Mouse (Mus musculus) kidney, postnatal 25 days (tissue): ENCODE measurements around the gene Epas1.

Experiments
- DNase-seq, 2 experiments: peaks; one replicate each; pipeline ENCODE4 v3.0.0; 2021; ENCODE audit warnings: mixed read lengths in 2 of 2

The Epas1 gene

DNA sequence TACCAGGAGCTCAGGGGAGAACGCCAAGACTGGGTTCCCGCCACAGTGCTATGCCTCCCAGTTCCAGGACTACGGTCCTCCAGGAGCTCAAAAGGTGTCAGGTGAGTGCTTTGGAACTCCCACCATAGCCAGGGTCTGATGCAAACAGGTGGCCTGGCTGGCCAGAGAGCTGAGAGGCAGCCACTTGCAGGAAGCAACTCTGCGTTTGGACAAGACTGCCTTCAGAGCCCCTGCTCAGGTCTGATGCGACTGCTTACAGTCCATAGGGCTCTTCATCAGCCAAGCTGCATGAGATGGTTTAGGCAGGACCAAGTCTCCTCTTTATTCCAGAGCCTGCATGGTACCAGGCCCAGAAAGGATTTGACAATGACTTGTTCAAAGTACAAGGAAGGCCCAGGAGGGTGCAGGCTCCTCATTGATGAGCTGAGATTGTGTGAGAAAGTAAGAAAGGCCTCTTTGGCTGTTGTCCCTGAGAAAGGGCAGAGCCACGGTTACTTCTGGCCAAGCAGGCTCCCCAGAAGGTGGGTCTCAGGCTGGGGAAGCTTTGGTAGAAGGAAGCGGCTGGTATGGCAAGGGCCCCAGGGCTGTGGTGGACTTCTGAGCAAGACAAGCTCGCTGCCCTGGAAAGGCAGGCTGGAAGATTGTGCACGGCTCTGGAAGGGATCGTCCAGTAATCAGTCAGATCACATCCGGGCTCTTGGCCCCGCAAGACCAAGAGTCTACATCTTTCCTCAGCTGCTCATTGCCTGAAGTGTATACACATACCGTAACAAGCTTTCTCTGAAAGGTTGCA lies 76.1 kb downstream of the Epas1 start:
- DNase-seq: no peak

DNA sequence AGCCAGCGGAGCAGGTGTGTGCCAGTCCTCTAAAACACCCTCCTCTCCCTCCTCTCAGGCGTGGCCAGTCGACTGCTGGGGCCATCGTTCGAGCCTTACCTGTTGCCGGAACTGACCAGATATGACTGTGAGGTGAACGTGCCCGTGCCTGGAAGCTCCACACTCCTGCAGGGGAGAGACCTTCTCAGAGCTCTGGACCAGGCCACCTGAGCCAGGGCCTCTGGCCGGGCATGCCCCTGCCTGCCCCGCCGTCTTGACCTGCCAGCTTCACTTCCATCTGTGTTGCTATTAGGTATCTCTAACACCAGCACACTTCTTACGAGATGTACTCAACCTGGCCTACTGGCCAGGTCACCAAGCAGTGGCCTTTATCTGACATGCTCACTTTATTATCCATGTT lies 77.4 kb downstream of the Epas1 start:
- no peak for DNase-seq

DNA sequence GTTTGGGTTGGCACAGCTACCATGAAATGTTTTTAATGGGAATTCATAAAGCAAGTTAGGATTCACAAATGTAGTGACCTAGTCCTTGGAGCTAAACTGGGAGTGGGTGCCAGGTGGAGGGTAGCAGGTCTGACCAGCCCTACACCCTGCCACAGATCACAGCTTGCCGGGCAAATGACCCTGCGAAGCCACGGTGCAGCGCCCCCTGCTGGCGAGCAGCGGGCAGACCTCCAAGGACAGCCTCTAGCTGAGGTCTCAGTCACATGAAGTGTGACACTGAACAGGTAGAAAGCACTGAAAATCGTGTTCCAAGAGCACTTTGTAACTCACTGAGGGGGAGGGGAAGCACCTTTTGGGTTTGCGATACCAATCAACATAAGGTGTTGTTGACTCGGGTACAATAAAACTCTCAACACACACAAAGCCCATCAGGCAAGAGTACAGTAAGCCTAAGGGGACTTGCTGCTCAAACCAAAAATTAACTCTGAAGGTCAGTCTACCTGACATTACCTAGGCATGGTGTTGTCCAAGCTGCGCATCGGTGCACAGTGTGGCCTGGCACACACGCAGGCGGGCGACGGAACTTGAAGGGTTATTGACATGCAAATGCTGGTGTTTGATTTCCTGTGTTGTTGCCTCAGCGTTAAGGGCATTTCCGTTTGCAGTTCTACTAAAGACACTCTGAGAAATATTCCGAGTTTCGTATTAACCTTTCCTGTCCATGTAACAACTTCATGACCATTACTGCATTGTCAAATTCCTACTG lies 79.2 kb downstream of the Epas1 start:
- DNase-seq: peak; percentile 58 to 60

DNA sequence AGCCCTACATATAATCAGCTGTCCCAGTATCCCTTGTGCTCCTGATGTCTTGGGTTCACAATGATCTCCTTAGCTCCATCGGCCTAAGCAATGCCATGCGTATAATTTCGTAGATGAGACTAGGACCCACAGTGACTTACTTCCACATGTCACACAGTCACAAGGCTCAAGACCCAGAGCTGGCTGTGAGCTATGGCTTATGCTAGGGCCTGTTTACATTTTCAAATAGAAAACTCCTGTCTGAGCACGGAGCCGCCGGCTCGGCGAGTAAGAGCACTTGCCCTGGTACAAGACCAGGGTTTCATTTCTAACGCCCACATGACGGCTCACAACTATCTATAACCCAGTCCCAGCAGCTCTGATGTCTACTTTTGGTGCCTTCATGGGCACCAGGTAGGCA lies 80.4 kb downstream of the Epas1 start:
- DNase-seq: no peak

DNA sequence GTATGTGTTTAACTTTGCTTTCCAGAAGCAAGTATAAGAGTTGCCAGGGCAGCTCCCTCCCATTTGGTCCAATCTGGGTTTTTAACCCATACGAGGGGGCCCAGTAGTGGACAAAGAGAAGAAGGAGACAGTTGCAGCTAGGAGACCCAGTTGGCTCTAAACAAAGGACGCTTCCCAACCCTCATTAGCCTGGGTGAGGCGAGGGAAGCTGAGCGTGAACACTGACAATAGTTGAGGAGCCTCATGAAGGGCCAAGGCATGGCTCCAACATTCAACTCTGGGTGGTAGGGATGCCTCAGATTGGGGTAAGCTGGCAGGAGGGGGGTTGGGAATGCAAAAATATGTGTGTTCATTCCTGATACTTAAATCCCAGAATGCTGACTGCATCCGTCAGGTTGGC lies 85.8 kb downstream of the Epas1 start:
- DNase-seq: no peak

DNA sequence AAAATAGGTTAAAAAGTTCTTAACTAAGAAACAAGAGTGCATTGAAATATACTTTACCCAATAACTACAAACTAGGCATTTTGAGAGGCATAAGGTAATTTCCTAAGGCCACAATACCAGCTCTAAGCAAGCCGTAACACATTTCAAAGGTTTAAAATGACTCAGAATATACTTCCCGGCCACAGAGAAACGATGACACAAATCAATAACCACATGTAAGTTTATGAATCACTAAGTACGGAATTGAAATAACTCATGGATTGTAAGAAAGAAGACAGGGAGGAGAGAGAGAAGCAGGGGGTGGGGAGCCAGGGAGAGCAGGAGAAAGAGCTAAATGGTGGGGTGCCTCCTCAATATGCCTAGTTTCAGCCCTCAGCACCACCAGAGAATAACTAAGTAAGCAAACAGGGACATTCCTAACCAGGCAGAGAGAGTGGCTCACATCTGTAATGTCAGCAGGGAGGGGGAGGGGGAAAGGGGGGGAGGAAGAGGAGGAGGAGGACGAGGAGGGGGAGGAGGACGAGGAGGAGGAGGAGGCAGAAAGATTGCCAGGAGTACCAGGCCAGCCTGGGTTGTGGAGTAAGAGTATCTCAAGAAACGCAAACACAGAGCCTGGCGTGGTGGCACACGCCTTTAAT lies 97.3 kb downstream of the Epas1 start:
- no peak for DNase-seq

DNA sequence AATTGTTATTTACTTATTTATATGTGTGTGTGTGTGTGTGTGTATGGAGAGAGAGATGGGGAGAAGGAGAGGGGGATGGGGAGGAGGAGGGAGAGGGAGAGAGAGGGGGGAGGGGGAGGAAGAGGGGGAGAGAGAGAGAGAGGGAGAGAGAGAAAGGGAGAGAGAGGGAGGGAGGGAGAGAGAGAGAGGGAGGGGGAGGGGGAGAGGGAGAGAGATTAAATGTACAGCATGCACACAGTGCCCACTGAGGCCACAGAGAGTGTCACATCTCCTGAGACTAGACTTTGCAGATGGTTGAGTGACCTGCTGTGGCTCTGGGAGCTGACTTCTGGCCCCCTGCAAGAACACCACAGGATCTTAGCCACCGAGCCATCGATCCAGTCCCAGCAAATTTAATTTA lies 98.3 kb downstream of the Epas1 start:
- DNase-seq: no peak

DNA sequence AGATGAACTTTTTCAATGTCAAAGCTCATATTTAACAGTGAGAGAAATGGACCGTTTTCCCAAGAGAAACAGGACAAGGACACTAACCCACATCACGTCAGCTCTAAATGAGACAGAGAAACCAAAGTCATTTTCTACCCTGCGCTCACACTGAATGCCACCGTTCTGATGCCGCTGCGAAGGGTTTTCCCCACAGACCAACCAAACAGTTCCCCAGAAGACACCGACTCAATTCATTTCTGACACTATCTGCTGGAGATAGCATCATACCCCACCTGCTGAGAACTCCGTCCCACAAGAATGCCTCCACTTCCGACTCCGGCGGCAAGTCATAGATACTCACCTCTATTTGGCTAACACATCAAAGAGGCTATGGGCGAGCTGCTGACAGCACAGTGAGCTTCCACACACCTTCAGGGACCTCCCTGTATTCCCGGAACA lies 99.1 kb downstream of the Epas1 start:
- DNase-seq: no peak

DNA sequence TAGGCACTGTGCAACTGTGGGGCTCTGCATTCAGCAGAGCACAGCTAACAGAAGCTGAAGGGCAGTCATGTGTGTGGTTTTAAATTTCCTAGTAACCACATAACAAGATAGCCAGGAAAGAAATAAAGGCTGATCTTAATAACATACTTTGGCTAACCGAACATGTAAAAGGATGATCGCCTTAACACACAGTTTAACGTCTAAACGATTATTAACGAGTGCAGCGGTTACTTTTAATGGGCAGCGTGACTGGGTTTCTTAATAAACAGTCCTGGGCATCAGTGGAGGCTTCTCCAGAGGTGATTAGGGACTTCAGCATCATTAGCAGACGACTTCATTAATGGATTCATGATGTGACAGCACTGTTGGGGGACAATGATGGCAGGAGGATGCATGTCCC lies 117.1 kb downstream of the Epas1 start:
- DNase-seq: no peak

DNA sequence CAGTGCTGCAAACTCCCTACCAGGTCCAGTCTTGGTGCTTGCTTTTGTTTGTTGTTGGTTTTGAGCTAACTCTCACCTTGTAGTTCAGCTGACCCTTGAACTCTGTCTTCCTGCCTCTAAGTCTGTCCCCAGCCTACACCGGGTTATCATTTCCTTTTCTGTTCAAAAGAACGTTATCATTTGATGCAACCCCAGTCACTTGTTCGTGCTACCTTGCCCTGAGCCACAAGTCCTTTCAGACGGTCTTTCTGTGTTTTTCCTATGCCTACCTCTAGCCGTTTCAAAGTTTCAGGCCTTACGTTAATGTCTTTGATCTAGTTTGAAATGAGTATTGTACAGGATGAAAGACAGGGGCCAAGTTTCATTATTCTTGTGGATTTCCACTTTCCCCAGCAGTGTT lies 119.1 kb downstream of the Epas1 start:
- DNase-seq: no peak

DNA sequence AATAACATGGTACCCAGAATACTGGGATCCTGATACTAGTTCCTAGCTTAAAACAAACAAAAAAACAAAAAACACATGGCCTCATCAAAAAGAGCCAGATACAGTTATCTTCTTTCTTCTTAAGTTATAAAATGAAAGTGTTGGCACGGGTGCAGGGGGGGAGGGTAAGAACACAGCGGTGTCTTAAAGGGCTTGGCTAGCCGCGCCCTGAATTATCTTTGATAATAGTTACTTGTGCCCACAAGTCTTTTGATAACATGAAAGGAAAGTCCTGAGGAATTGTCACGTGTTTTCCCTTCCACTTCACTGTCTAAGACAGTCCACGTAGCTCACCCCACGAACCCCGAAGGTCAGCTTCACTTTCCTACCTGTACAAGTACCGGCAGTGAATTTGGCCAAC lies 123.4 kb downstream of the Epas1 start:
- no peak for DNase-seq

DNA sequence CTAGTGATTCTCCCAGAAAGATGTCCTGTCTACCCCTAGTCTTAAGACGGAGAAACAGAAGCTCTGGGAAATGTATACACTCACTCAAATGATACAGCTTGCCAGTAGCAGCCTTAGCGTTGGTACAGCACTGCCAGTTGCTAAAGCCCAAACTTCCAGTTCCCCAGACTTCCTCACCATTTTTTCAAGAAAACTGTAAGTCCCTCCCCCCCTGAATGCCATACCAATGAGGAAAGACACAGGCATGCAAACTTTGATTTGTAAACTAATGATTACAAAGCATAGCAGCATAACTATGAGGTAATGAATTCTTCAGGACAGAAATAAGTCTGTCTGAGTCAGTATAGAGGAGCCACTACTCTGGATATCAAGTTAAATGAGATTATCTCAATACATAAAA lies 124.2 kb downstream of the Epas1 start:
- DNase-seq: no peak

DNA sequence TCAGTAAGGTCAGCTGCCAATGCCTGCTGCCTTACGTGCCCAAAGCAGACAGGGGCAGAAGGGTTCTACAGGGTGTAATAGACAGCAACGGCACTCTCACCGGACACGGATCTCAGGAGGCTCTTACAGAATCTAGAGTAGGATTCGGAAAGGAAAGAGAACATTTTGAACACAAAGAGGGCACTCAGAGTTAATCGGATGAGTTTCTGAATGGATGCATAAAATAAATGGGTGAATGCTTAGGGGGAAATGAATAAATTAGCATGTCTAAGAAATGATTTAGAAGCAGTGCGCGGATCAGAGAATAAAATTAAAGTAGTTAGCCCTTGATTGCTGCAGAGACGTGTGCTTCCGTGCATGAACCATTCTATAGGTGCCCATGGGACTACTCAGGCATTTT lies 126.6 kb downstream of the Epas1 start:
- no peak for DNase-seq

DNA sequence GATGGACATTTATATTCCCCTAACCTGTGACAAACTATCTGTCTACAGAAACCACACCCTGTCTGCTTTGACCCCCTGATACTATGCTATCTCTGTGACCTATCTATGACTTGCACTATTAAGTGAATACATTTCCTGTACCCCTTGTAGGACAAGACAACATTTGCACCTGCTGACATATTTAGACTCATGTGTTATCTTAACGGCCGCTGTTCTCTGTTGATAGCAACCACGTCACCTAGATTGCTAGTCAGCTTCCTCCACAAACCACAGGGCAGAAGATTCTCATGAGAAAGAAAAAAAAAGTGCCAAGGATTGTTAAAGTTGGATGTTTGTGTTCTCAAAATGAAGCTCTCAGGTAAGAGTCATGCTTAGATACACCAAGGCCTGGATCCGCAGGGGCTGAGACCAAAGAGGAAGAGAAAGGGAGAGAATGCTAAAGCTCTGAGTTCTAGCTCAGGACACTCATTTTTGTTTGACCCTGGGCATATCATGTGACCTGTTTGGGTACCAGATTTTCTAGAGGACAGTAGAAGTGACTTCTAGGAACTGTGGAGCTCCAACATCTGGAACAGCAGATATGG lies 127.1 kb downstream of the Epas1 start:
- no peak for DNase-seq
